Mouse (Mus musculus): Measurements from ENCODE around the gene Dpy19l1. TPM values are rescaled to one million over a fixed set of nuclear protein-coding genes. Genes with fewer than 3 reads are reported as not detected.

The Dpy19l1 gene
- polyA plus RNA-seq, 1 experiment: 64.3 TPM

- TF ChIP-seq POLR2A (IDR thresholded peaks at IDR 0.05; ENCODE audit: low read depth, low read length): no peak
- TF ChIP-seq CTCF (IDR thresholded peaks at IDR 0.05; ENCODE audit: borderline replicate concordance, insufficient read depth, low read length): no peak
Measured at GRCm38 (mm10) chr9:24429721-24430120, 73.2 kb downstream of the Dpy19l1 start.

GRCm38 (mm10) chr9:24425679-24426078, 77.3 kb downstream of the Dpy19l1 start:
- no peak overlapping the region for H3K4me3 ChIP-seq (ENCODE audit: insufficient read depth, low read length)
- H3K4me1 ChIP-seq (ENCODE audit: control insufficient read depth, insufficient read depth, low read length): peaks cover 3% of the 10 kb centered on the region; the same call in 1 of the 2 replicates
- no peak overlapping the region for H3K27ac ChIP-seq (ENCODE audit: insufficient read depth, low read length)
- TF ChIP-seq CTCF (IDR thresholded peaks at IDR 0.05; ENCODE audit: borderline replicate concordance, insufficient read depth, low read length) (no peak), POLR2A (IDR thresholded peaks at IDR 0.05; ENCODE audit: low read depth, low read length) (no peak)

More at GRCm38 (mm10) chr9:24429721-24430120, 73.2 kb downstream of the Dpy19l1 start:
- Histone ChIP-seq H3K4me1 (ENCODE audit: control insufficient read depth, insufficient read depth, low read length) (peaks cover 3% of the 10 kb centered on the region; the same call in 1 of the 2 replicates), H3K27ac (ENCODE audit: insufficient read depth, low read length) (no peak overlapping the region), H3K4me3 (ENCODE audit: insufficient read depth, low read length) (no peak overlapping the region)

- no peak for TF ChIP-seq POLR2A (IDR thresholded peaks at IDR 0.05; ENCODE audit: low read depth, low read length)
- no peak for TF ChIP-seq CTCF (IDR thresholded peaks at IDR 0.05; ENCODE audit: borderline replicate concordance, insufficient read depth, low read length)
- H3K4me1 ChIP-seq (ENCODE audit: control insufficient read depth, insufficient read depth, low read length): peaks cover 3% of the 10 kb centered on the region; the same call in 1 of the 2 replicates
- H3K4me3 ChIP-seq (ENCODE audit: insufficient read depth, low read length): no peak overlapping the region
- no peak overlapping the region for H3K27ac ChIP-seq (ENCODE audit: insufficient read depth, low read length)
Measured at GRCm38 (mm10) chr9:24423241-24423640, 79.7 kb downstream of the Dpy19l1 start.

- TF ChIP-seq CTCF (IDR thresholded peaks at IDR 0.05; ENCODE audit: borderline replicate concordance, insufficient read depth, low read length) (no peak), POLR2A (IDR thresholded peaks at IDR 0.05; ENCODE audit: low read depth, low read length) (no peak)
- Histone ChIP-seq H3K4me1 (ENCODE audit: control insufficient read depth, insufficient read depth, low read length) (peaks cover 3% of the 10 kb centered on the region; the same call in 1 of the 2 replicates), H3K27ac (ENCODE audit: insufficient read depth, low read length) (no peak overlapping the region), H3K4me3 (ENCODE audit: insufficient read depth, low read length) (no peak overlapping the region)
Measured at GRCm38 (mm10) chr9:24421888-24422287, 81.1 kb downstream of the Dpy19l1 start.

- H3K4me3 ChIP-seq (ENCODE audit: insufficient read depth, low read length): no peak overlapping the region
- TF ChIP-seq CTCF (IDR thresholded peaks at IDR 0.05; ENCODE audit: borderline replicate concordance, insufficient read depth, low read length): no peak
- no peak overlapping the region for H3K27ac ChIP-seq (ENCODE audit: insufficient read depth, low read length)
- peaks cover 3% of the 10 kb centered on the region; the same call in 1 of the 2 replicates for H3K4me1 ChIP-seq (ENCODE audit: control insufficient read depth, insufficient read depth, low read length)
Measured at GRCm38 (mm10) chr9:24421221-24421620, 81.7 kb downstream of the Dpy19l1 start.

GRCm38 (mm10) chr9:24420144-24420543, 82.8 kb downstream of the Dpy19l1 start:
- Histone ChIP-seq H3K27ac (ENCODE audit: insufficient read depth, low read length) (no peak overlapping the region), H3K4me3 (ENCODE audit: insufficient read depth, low read length) (no peak overlapping the region), H3K4me1 (ENCODE audit: control insufficient read depth, insufficient read depth, low read length) (no peaks in the 10 kb centered on the region)
- no peak for TF ChIP-seq POLR2A (IDR thresholded peaks at IDR 0.05; ENCODE audit: low read depth, low read length)
- TF ChIP-seq CTCF (IDR thresholded peaks at IDR 0.05; ENCODE audit: borderline replicate concordance, insufficient read depth, low read length): no peak

- TF ChIP-seq POLR2A (IDR thresholded peaks at IDR 0.05; ENCODE audit: low read depth, low read length): no peak
- no peak for TF ChIP-seq CTCF (IDR thresholded peaks at IDR 0.05; ENCODE audit: borderline replicate concordance, insufficient read depth, low read length)
- Histone ChIP-seq H3K4me3 (ENCODE audit: insufficient read depth, low read length) (no peak overlapping the region), H3K27ac (ENCODE audit: insufficient read depth, low read length) (no peak overlapping the region), H3K4me1 (ENCODE audit: control insufficient read depth, insufficient read depth, low read length) (no peaks in the 10 kb centered on the region)
Measured at GRCm38 (mm10) chr9:24418281-24418680, 84.7 kb downstream of the Dpy19l1 start.

GRCm38 (mm10) chr9:24411483-24411882, 91.5 kb downstream of the Dpy19l1 start:
- Histone ChIP-seq H3K27ac (ENCODE audit: insufficient read depth, low read length) (no peak overlapping the region), H3K4me3 (ENCODE audit: insufficient read depth, low read length) (no peak overlapping the region), H3K4me1 (ENCODE audit: control insufficient read depth, insufficient read depth, low read length) (no peaks in the 10 kb centered on the region)
- TF ChIP-seq POLR2A (IDR thresholded peaks at IDR 0.05; ENCODE audit: low read depth, low read length) (no peak), CTCF (IDR thresholded peaks at IDR 0.05; ENCODE audit: borderline replicate concordance, insufficient read depth, low read length) (no peak)

GRCm38 (mm10) chr9:24410439-24410838, 92.5 kb downstream of the Dpy19l1 start:
- H3K4me1 ChIP-seq (ENCODE audit: control insufficient read depth, insufficient read depth, low read length): no peaks in the 10 kb centered on the region
- TF ChIP-seq POLR2A (IDR thresholded peaks at IDR 0.05; ENCODE audit: low read depth, low read length) (no peak), CTCF (IDR thresholded peaks at IDR 0.05; ENCODE audit: borderline replicate concordance, insufficient read depth, low read length) (no peak)
- H3K4me3 ChIP-seq (ENCODE audit: insufficient read depth, low read length): no peak overlapping the region

GRCm38 (mm10) chr9:24407992-24408391, 94.9 kb downstream of the Dpy19l1 start:
- no peaks in the 10 kb centered on the region for H3K4me1 ChIP-seq (ENCODE audit: control insufficient read depth, insufficient read depth, low read length)
- no peak overlapping the region for H3K4me3 ChIP-seq (ENCODE audit: insufficient read depth, low read length)
- no peak overlapping the region for H3K27ac ChIP-seq (ENCODE audit: insufficient read depth, low read length)

More at GRCm38 (mm10) chr9:24410439-24410838, 92.5 kb downstream of the Dpy19l1 start:
- H3K27ac ChIP-seq (ENCODE audit: insufficient read depth, low read length): no peak overlapping the region

More at GRCm38 (mm10) chr9:24407992-24408391, 94.9 kb downstream of the Dpy19l1 start:
- no peak for TF ChIP-seq CTCF (IDR thresholded peaks at IDR 0.05; ENCODE audit: borderline replicate concordance, insufficient read depth, low read length)
- no peak for TF ChIP-seq POLR2A (IDR thresholded peaks at IDR 0.05; ENCODE audit: low read depth, low read length)

Measured in embryonic fibroblast, embryonic 13.5 days (primary cell).